Mouse (Mus musculus): ENCODE data around the gene Nme1. TPM values are rescaled to one million over a fixed set of nuclear protein-coding genes. Genes with fewer than 3 reads are reported as not detected.

The Nme1 gene
- 383 and 407 TPM in 2 replicates for polyA plus RNA-seq (2015; fragmentation: Nextera tagmentation; extraction: Ambion mirVana)

DNA sequence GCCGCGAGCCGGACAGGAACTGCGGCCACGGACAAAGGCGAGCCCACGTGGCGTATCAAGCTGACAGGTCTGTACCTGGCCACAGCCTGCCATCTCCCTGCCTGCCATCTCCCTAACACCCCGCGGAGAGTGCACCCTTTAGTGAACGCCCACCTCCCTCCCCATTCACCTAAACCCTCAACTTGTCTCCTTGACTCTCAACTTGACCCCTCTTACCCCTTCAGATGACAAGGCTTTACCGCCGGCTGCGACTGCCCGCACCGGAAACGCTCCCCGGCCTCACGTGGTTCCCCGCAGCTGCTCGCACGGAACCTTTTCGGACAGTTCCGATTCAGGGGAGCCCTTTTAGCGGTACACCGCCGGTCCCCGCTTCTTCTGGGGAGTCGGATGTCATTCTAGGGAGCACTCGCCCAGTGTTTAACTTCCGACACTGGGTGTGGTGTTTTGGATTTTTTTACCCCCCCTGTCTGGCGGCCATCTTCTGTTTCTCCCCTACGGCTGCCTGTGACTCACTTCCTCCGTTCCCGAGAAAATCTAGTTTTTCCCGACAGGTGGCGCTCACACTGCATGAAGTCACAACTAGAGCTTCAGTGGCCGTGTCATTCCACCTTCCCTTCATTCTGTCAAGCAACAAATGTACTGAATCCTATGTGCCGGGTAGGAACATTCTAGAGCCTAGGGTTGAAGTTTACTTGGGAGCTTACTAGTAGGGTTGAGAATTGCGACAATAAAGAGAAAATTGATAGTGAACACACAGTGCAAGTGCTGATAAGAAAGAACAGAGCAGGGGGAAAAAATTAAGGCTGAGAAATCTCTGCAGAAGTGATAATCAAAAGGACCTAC lies at the start of gene Nme1, which contains the start of gene Gm20390:
Gene Nme1 (minus strand): TSS at position 517 of the 843 bp plus-strand sequence.
Gene Gm20390 (minus strand): TSS at position 289 of the 843 bp plus-strand sequence.
- H3K27me3 ChIP-seq = no peaks in the 10 kb centered on the region
- peaks cover 30% of the 10 kb centered on the region for H3K36me3 ChIP-seq
- H3K4me1 ChIP-seq (replicated peaks) = peaks cover 31% of the 10 kb centered on the region
- H3K9ac ChIP-seq (replicated peaks) = peak within 1 kb of the TSS; percentile 81
- peak within 1 kb of the TSS; percentile 74 for H3K4me3 ChIP-seq (replicated peaks)
- no peaks in the 10 kb centered on the region for H3K9me3 ChIP-seq
- H3K4me2 ChIP-seq (replicated peaks) = peak within 1 kb of the TSS; percentile 72
- H3K27ac ChIP-seq = peak within 1 kb of the TSS; percentile 75
- under 1% methylated on average over 40 of the region's 40 CpGs for WGBS
- peak; percentile 96 for ATAC-seq

DNA sequence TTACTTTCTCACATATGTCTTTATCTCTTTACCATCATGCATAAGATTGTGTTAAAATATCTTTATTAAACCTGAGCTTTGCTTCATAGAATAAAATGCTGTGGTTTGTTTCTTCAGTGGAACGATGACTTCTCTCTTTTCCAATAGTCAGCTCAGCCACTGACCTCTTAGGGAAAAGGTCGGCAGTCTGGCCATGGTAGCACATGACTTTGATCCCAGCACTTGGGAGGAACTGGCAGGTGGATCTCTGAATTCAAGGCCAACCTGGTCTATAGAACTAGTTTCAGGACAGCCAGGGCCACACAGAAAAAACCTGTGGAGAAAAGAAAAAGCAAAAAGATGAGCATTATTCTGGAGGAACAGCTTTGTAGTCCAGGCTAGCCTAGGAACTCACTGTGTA lies 35.0 kb upstream of the Nme1 start:
- 93% methylated on average over 2 of the region's 2 CpGs for WGBS
- Histone ChIP-seq H3K27ac (no peak overlapping the region), H3K4me1 (replicated peaks) (peaks cover 15% of the 10 kb centered on the region), H3K36me3 (peaks cover 6% of the 10 kb centered on the region), H3K27me3 (no peaks in the 10 kb centered on the region), H3K4me2 (replicated peaks) (no peak overlapping the region), H3K4me3 (replicated peaks) (no peak overlapping the region), H3K9me3 (no peaks in the 10 kb centered on the region), H3K9ac (replicated peaks) (no peak overlapping the region)
- ATAC-seq = no peak

DNA sequence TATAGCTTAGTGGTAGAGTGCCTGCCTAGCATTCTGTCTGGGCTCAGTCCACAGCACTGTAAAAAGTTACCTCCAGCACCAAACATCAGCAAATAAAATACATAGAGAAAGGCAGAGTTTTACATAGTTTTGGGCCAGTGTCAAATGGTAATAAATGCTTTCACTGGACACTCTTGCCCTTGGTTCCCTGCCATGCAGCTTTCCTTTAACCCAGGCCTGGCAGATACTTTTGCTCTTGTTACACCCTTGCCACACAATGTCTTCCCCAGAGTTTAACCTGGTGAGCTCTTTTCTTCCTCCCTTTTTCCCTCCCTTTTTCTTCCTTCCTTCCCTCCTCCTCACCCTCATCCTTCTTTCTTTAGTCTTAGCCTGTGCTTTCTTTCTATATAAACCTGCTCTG lies 31.0 kb upstream of the Nme1 start:
- Histone ChIP-seq H3K4me2 (replicated peaks) (no peak overlapping the region), H3K36me3 (peaks cover 6% of the 10 kb centered on the region)
- ATAC-seq = no peak

DNA sequence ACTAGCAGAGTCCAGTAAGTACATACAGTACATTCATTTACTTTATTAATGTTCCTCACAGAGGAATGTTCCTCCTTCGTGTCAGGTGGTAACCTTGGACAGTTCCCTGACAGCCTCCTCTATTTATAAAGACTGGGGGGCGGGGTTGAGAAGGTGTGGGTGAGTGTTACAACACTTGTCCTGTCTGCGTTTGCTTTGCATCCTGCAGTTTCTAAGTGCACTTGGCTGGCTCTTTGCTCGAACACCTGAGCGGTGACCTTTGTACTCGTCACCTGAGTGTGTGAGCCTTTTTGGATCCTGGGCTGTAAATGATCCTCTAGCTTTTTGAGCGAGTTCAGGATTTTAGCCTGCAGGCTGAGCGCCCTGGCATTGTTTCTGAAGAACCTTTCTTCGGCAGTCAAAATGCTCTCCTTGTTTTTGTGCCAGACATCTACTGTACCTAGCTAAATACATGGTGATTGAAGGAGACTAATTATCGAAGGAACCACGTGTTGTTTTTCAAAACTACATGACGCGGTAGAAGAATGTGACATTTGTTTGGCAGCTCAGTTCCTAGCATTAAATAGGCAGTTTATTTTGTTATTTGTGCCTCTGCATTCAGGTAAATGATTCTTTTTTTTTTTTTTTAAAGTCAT lies 28.9 kb upstream of the Nme1 start:
- H3K36me3 ChIP-seq = peaks cover under 1% of the 10 kb centered on the region
- peaks cover 43% of the 10 kb centered on the region for H3K4me1 ChIP-seq (replicated peaks)
- H3K27me3 ChIP-seq = no peaks in the 10 kb centered on the region
- H3K27ac ChIP-seq = no peak overlapping the region
- no peak for ATAC-seq
- WGBS = 39% methylated on average over 13 of the region's 13 CpGs
- H3K4me2 ChIP-seq (replicated peaks) = peak overlapping the region; percentile 99
- H3K4me3 ChIP-seq (replicated peaks) = peak overlapping the region; percentile 95
- H3K9ac ChIP-seq (replicated peaks) = peak overlapping the region; percentile 91
- no peaks in the 10 kb centered on the region for H3K9me3 ChIP-seq

More for the DNA sequence above, 31.0 kb upstream of the Nme1 start:
- H3K4me3 ChIP-seq (replicated peaks) = no peak overlapping the region
- no peaks in the 10 kb centered on the region for H3K27me3 ChIP-seq
- H3K9me3 ChIP-seq = no peaks in the 10 kb centered on the region
- no peak overlapping the region for H3K27ac ChIP-seq
- H3K4me1 ChIP-seq (replicated peaks) = peaks cover 43% of the 10 kb centered on the region
- H3K9ac ChIP-seq (replicated peaks) = 0 out of 2 replicates have a peak overlapping the region, but pooled peaks have one; percentile 2

DNA sequence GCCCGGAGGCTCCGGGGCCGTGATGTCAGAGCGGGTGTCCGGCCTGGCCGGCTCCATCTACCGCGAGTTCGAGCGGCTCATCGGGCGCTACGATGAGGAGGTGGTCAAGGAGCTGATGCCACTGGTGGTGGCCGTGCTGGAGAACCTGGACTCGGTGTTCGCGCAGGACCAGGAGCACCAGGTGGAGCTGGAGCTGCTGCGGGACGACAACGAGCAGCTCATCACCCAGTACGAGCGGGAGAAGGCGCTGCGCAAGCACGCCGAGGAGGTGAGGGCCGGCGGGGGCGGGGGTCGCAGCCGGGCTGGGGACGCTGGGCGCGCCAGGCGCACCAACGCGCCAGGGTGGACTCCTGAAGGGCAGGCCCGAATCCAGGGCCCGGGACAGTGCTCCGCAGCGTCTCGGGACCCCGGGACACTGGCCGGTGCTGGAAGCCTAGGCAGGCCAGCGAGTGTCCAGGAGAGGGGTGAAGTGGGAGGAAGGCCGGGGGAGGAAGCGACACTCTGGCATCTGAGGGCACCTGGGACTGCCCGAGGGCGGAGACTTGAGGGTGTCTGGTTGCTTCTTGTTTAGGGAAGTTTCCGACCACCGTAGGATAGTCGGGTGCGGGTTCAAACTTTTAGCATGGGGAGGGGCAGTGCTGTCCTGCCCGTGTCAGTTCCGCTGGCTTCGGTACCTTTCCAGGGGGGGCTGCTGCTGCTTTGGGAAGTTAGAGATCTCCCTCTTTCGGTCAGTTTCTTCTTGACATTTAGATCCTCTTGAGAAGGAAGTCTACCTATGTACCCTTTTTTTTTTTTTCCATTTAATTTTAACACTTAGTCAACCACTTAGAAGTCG lies 28.2 kb upstream of the Nme1 start:
- Histone ChIP-seq H3K9me3 (no peaks in the 10 kb centered on the region), H3K4me2 (replicated peaks) (peak overlapping the region; percentile 99), H3K27me3 (no peaks in the 10 kb centered on the region), H3K4me1 (replicated peaks) (peaks cover 43% of the 10 kb centered on the region), H3K9ac (replicated peaks) (peak overlapping the region; percentile 91), H3K36me3 (no peaks in the 10 kb centered on the region), H3K27ac (peak overlapping the region; percentile 94), H3K4me3 (replicated peaks) (peak overlapping the region; percentile 95)
- WGBS = under 1% methylated on average over 58 of the region's 58 CpGs
- ATAC-seq = peak; percentile 82

DNA sequence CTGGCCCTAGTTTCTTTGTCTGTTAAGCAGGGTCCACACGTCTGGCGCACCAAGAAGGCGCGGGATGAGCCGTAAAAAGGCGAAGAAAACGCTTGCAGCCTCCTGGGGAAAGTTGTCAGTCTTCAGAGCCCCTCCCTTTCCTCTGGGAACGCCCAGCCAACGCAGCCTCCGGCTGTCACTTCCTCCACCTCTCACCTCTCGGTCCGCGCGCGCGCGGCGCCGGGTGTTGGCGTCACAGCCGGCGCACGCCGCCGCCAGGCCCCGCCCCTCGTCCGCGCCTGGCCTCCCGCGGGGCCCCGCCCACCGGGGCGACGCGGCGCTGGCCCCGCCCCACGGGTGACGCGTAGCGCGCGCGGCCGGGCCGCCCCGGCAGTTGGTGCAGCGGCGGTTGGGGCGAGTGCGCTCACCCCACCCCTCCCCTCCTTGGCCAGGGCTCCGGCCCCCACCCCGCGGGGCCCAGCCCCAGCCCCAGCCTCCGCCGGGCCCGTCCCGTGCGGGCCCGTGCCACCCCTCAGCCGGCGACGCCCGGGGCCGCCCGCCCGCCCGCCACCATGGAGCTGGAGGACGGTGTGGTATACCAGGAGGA lies 27.5 kb upstream of the Nme1 start, which contains the start of gene Spag9:
Gene Spag9 (plus strand): TSS at position 372 of the 586 bp plus-strand sequence.
- peak within 1 kb of the TSS; percentile 94 for H3K27ac ChIP-seq
- peak; percentile 94 for ATAC-seq
- peak within 1 kb of the TSS; percentile 91 for H3K9ac ChIP-seq (replicated peaks)
- no peaks in the 10 kb centered on the region for H3K36me3 ChIP-seq
- no peaks in the 10 kb centered on the region for H3K9me3 ChIP-seq
- H3K4me2 ChIP-seq (replicated peaks) = peak within 1 kb of the TSS; percentile 99
- H3K27me3 ChIP-seq = no peaks in the 10 kb centered on the region
- WGBS = under 1% methylated on average over 61 of the region's 70 CpGs
- peak within 1 kb of the TSS; percentile 95 for H3K4me3 ChIP-seq (replicated peaks)
- H3K4me1 ChIP-seq (replicated peaks) = peaks cover 43% of the 10 kb centered on the region

DNA sequence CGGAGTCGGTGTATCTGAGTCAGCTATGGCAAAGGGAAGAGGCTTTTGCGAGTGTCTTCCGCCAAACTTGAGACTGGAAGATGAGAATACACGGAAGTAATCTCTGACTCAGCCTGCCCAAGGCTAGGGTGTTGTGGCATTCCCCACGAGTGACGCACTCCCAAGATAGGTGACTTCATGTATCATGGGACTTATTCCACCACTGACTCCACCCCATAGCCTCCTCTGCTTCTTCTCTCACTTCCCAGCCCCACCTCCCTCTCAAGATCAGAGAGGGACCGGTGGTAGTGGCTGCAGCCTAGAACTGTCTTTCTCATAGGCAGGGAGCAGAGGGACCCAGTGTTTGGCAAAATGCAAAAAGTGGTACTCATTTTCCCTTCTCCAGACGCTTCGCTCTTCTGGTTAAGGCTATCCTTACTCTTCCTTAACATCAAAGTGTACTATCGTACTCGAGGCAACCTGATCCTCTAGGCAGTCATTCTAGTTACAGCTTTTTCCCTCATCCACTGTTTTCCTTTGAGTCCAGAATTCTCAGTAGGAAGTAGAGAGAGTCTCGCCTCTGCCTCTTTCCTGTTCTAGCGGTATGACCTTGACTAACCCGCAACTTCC lies 26.9 kb upstream of the Nme1 start:
- Histone ChIP-seq H3K4me2 (replicated peaks) (peak overlapping the region; percentile 99), H3K9ac (replicated peaks) (peak overlapping the region; percentile 91), H3K4me3 (replicated peaks) (peak overlapping the region; percentile 95), H3K4me1 (replicated peaks) (peaks cover 43% of the 10 kb centered on the region), H3K9me3 (no peaks in the 10 kb centered on the region), H3K27ac (peak overlapping the region; percentile 94), H3K27me3 (no peaks in the 10 kb centered on the region), H3K36me3 (no peaks in the 10 kb centered on the region)
- ATAC-seq = peak; percentile 44
- 9% methylated on average over 15 of the region's 15 CpGs for WGBS

DNA sequence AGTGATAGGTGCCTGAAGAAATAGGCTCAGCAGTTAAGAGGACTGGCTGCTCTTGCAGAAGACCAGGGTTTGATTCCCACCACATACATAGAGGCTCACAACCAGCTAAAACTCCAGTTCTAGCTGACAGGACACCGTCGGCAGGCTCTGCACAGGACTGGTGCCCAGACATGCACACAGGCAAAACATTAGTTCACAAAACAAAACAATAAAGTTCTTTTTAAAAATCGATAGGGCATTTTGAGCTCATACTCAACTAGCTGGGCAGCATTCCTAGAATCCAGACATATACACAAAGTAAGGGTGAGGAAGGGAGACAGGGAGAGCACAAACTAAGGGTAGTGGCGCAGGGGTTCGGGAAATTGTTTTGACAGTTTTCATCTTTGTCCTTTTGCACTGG lies 26.2 kb upstream of the Nme1 start:
- peak overlapping the region; percentile 99 for H3K4me2 ChIP-seq (replicated peaks)
- no peak for ATAC-seq
- no peaks in the 10 kb centered on the region for H3K27me3 ChIP-seq
- H3K4me1 ChIP-seq (replicated peaks) = peaks cover 40% of the 10 kb centered on the region
- 68% methylated on average over 5 of the region's 5 CpGs for WGBS
- peak overlapping the region; percentile 95; the same call in 1 of the 2 replicates for H3K4me3 ChIP-seq (replicated peaks)
- H3K36me3 ChIP-seq = no peaks in the 10 kb centered on the region
- H3K9ac ChIP-seq (replicated peaks) = peak overlapping the region; percentile 91; the same call in 1 of the 2 replicates
- no peak overlapping the region; the same call in 1 of the 2 replicates for H3K27ac ChIP-seq
- H3K9me3 ChIP-seq = no peaks in the 10 kb centered on the region

DNA sequence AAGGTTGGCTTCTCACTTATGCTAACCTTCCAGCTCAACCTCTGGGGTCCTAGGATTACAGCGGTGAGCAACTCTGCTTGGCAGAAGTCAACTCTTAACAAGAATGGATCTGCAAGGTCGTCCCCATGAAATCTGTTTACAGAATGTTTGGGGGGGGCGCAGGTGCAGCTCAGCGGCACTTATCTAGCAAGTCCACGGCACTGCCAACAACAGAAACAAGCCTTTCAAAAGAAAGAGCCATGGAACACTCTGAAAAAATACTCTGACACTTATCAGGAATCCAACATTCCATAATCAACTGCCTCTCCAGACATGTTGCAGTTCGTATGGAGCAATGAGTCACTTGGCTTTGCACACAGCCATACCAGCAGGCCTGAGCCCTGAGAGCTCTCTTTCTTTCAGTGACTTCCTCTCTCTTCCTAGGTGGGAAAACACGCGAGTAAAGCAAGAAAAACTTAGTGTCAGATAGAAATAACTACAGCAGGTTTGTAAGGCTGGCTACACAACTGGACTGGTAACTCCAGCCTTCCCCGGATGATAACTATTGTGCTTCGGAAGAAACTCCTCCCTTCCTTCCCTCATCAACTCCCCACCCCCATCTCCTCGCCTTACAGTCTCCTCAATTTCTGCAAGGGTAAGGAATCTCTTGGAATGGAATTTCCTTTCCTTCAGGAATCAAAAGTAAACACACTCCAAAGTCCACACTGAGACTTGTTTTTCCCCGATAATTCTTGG lies 20.2 kb upstream of the Nme1 start:
- no peak for ATAC-seq
- Histone ChIP-seq H3K4me2 (replicated peaks) (no peak overlapping the region), H3K36me3 (no peaks in the 10 kb centered on the region), H3K4me3 (replicated peaks) (no peak overlapping the region), H3K27ac (no peak overlapping the region), H3K4me1 (replicated peaks) (no peaks in the 10 kb centered on the region), H3K27me3 (no peaks in the 10 kb centered on the region), H3K9ac (replicated peaks) (no peak overlapping the region), H3K9me3 (no peaks in the 10 kb centered on the region)
- WGBS = 69% methylated on average over 12 of the region's 12 CpGs

DNA sequence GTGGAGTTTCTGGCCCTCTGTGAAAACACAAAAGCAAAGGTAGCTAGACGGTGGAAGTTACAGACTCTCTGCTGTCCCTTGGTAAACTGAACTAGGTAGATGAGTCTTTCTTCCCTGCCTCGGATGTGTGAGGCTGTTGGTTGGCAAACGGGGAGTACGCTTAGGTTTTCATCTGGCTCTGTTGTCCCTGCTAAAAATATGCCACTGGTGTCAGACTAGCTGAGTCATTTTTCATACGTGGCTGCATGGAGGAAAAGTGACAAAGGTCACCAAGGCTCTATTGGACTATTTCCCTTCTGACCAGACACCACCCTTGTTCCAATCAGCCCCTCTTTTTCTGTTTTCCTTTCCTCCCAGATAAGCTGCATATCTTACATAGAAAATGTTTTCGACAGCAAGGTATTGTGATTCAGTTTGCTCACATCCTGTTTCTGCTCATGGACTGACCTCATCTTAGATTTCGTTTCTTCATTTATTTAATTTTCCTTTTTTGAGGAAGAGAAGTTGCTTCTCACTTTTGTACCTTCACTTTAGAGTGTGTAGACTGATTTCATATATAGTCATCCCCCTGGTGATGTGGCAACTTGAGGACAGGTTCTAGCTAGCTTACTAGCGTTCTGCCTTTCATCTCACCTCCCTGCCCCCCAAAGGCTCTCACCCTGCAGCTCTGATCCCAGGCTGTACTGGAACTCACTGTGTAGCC lies 19.5 kb upstream of the Nme1 start:
- H3K27me3 ChIP-seq = no peaks in the 10 kb centered on the region
- ATAC-seq = no peak
- no peak overlapping the region for H3K27ac ChIP-seq
- no peaks in the 10 kb centered on the region for H3K36me3 ChIP-seq
- no peaks in the 10 kb centered on the region for H3K4me1 ChIP-seq (replicated peaks)
- no peak overlapping the region for H3K4me3 ChIP-seq (replicated peaks)
- H3K9ac ChIP-seq (replicated peaks) = no peak overlapping the region
- no peaks in the 10 kb centered on the region for H3K9me3 ChIP-seq
- H3K4me2 ChIP-seq (replicated peaks) = no peak overlapping the region
- 78% methylated on average over 8 of the region's 8 CpGs for WGBS

All from midbrain, embryonic 13.5 days (tissue).